Mouse (Mus musculus) G1E (cell line): ENCODE measurements around the gene Wdr48.

Experiments
- CTCF ChIP-seq: IDR thresholded peaks from 2 replicates; pipeline ENCODE4 v1.5.1; 2012; ENCODE audit warnings: low read depth, low read length, inconsistent platforms, mixed read lengths
- GATA2 ChIP-seq: IDR thresholded peaks from 2 replicates; pipeline ENCODE4 v1.6.1; 2012; ENCODE audit warnings: low read depth, low read length, inconsistent platforms, borderline replicate concordance

DNA sequence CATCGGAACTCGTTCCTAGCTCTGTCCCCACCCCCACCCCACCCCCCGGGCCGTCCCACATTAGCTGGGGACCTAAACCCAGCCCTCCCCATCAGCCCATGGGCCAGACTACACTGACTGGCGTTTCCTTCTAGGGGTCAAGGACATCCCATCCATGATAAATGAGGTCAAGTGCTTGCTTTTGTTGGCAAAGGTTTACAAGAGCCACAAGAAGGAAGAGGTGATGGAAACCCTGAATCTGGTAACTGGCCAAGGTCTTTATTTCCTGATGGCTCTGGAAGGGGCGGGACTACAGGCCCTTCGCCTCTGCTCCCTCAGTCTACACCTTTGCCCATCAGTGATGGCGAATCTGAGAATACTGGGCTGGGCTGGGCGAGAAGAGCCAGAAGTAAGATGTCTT is 64.2 kb downstream of the Wdr48 start:
- TF ChIP-seq CTCF (no peak), GATA2 (no peak)
